Mouse (Mus musculus) v-Abl transformed pro-B cells (cell line): ENCODE data around the gene Tm7sf3.

Experiments
- in situ Hi-C, 2 experiments: fragments of 400-800 bp; cut with MboI; formaldehyde crosslinking; loops; one replicate each; pipeline ENCODE4 v1.15.1; 2025; ENCODE audit not compliant: unreplicated experiment in 2 of 2

Gene Tm7sf3

GRCm38 (mm10) chr6:146664116-146664515, 21.5 kb upstream of the Tm7sf3 start:
- in situ Hi-C loops: loop anchor here (5.0 to 25.0 kb wide), 4 partner anchors 93 to 573 kb away; partner anchors contain the start of genes Klhl42 (in 1 of the 2) and Mansc4 (in 1 of the 2)

GRCm38 (mm10) chr6:146662679-146663078, 20.1 kb upstream of the Tm7sf3 start:
- in situ Hi-C loops: loop anchor here (5.0 to 25.0 kb wide), 4 partner anchors 95 to 575 kb away; partner anchors contain the start of genes Klhl42 (in 1 of the 2) and Mansc4 (in 1 of the 2)

- in situ Hi-C loops: loop anchor here (5.0 to 25.0 kb wide), 4 partner anchors 96 to 576 kb away; partner anchors contain the start of genes Klhl42 (in 1 of the 2) and Mansc4 (in 1 of the 2)
Measured at GRCm38 (mm10) chr6:146661655-146662054, 19.0 kb upstream of the Tm7sf3 start.

- in situ Hi-C loops: loop anchor here (5.0 to 25.0 kb wide), 4 partner anchors 97 to 577 kb away; partner anchors contain the start of genes Klhl42 (in 1 of the 2) and Mansc4 (in 1 of the 2)
Measured at GRCm38 (mm10) chr6:146660591-146660990, 18.0 kb upstream of the Tm7sf3 start.

- in situ Hi-C loops: loop anchor here (10.0 to 25.0 kb wide), 3 partner anchors 434 to 584 kb away; partner anchors contain the start of genes Klhl42 (in 2 of the 2) and Mansc4 (in 1 of the 2)
Measured at GRCm38 (mm10) chr6:146653197-146653596, 10.6 kb upstream of the Tm7sf3 start.

- in situ Hi-C loops: loop anchor here (10.0 to 25.0 kb wide), 3 partner anchors 436 to 586 kb away; partner anchors contain the start of genes Klhl42 (in 2 of the 2) and Mansc4 (in 1 of the 2)
Measured at GRCm38 (mm10) chr6:146651431-146651830, 8.8 kb upstream of the Tm7sf3 start.

- in situ Hi-C loops: loop anchor here (10.0 to 25.0 kb wide), 3 partner anchors 437 to 587 kb away; partner anchors contain the start of genes Klhl42 (in 2 of the 2) and Mansc4 (in 1 of the 2)
Measured at GRCm38 (mm10) chr6:146650013-146650412, 7.4 kb upstream of the Tm7sf3 start.

GRCm38 (mm10) chr6:146643184-146643570, 553 bp upstream of the Tm7sf3 start:
- in situ Hi-C loops: no loop called here

GRCm38 (mm10) chr6:146641621-146642210, 908 bp downstream of the Tm7sf3 start:
- in situ Hi-C loops: no loop called here

GRCm38 (mm10) chr6:146640991-146641390, 1.6 kb downstream of the Tm7sf3 start:
- in situ Hi-C loops: no loop called here

GRCm38 (mm10) chr6:146640068-146640965, 2.3 kb downstream of the Tm7sf3 start:
- in situ Hi-C loops: no loop called here

GRCm38 (mm10) chr6:146636482-146636881, 6.1 kb downstream of the Tm7sf3 start:
- in situ Hi-C loops: no loop called here

GRCm38 (mm10) chr6:146634759-146635606, 7.6 kb downstream of the Tm7sf3 start:
- in situ Hi-C loops: no loop called here

- in situ Hi-C loops: no loop called here
Measured at GRCm38 (mm10) chr6:146634015-146634722, 8.5 kb downstream of the Tm7sf3 start.

- in situ Hi-C loops: no loop called here
Measured at GRCm38 (mm10) chr6:146633629-146634014, 9.0 kb downstream of the Tm7sf3 start.

- in situ Hi-C loops: no loop called here
Measured at GRCm38 (mm10) chr6:146633097-146633496, 9.5 kb downstream of the Tm7sf3 start.

GRCm38 (mm10) chr6:146632403-146632802, 10.2 kb downstream of the Tm7sf3 start:
- in situ Hi-C loops: no loop called here

GRCm38 (mm10) chr6:146631847-146632246, 10.8 kb downstream of the Tm7sf3 start:
- in situ Hi-C loops: no loop called here

- in situ Hi-C loops: no loop called here
Measured at GRCm38 (mm10) chr6:146630961-146631360, 11.7 kb downstream of the Tm7sf3 start.
